Mouse (Mus musculus): Measurements from ENCODE around the gene Usp6nl.

Usp6nl gene

GRCm38 (mm10) chr2:6412645-6413044 is 90.2 kb downstream of the Usp6nl start:
- DNase-seq (ENCODE audit: low read depth, low spot score): no peak

- no peak for DNase-seq (ENCODE audit: low read depth, low spot score)
These were observed 91.3 kb downstream of the Usp6nl start for GRCm38 (mm10) chr2:6413723-6414122.

- DNase-seq (ENCODE audit: low read depth, low spot score): no peak
These were observed 91.9 kb downstream of the Usp6nl start for GRCm38 (mm10) chr2:6414400-6414799.

GRCm38 (mm10) chr2:6417158-6417557 is 94.7 kb downstream of the Usp6nl start:
- no peak for DNase-seq (ENCODE audit: low read depth, low spot score)

GRCm38 (mm10) chr2:6423661-6424550 is 101.4 kb downstream of the Usp6nl start:
- no peak for DNase-seq (ENCODE audit: low read depth, low spot score)

- no peak for DNase-seq (ENCODE audit: low read depth, low spot score)
These were observed 102.4 kb downstream of the Usp6nl start for GRCm38 (mm10) chr2:6424851-6425250.

- no peak for DNase-seq (ENCODE audit: low read depth, low spot score)
These were observed 113.9 kb downstream of the Usp6nl start for GRCm38 (mm10) chr2:6436085-6436950.

- no peak for DNase-seq (ENCODE audit: low read depth, low spot score)
These were observed 119.2 kb downstream of the Usp6nl start for GRCm38 (mm10) chr2:6441688-6442087.

- no peak for DNase-seq (ENCODE audit: low read depth, low spot score)
These were observed 119.8 kb downstream of the Usp6nl start for GRCm38 (mm10) chr2:6442302-6442701.

- DNase-seq (ENCODE audit: low read depth, low spot score): no peak
These were observed 121.5 kb downstream of the Usp6nl start for GRCm38 (mm10) chr2:6444015-6444414.

GRCm38 (mm10) chr2:6444723-6445169 is 122.3 kb downstream of the Usp6nl start:
- no peak for DNase-seq (ENCODE audit: low read depth, low spot score)

GRCm38 (mm10) chr2:6445858-6446257 is 123.4 kb downstream of the Usp6nl start:
- no peak for DNase-seq (ENCODE audit: low read depth, low spot score)

- DNase-seq (ENCODE audit: low read depth, low spot score): no peak
These were observed 126.4 kb downstream of the Usp6nl start for GRCm38 (mm10) chr2:6448880-6449279.

GRCm38 (mm10) chr2:6449656-6450055 is 127.2 kb downstream of the Usp6nl start:
- no peak for DNase-seq (ENCODE audit: low read depth, low spot score)

GRCm38 (mm10) chr2:6450544-6450943 is 128.1 kb downstream of the Usp6nl start:
- DNase-seq (ENCODE audit: low read depth, low spot score): no peak

GRCm38 (mm10) chr2:6454941-6455516 is 132.6 kb downstream of the Usp6nl start:
- no peak for DNase-seq (ENCODE audit: low read depth, low spot score)

GRCm38 (mm10) chr2:6459282-6460047 is 137.0 kb downstream of the Usp6nl start:
- DNase-seq (ENCODE audit: low read depth, low spot score): no peak

GRCm38 (mm10) chr2:6462306-6462705 is 139.8 kb downstream of the Usp6nl start:
- no peak for DNase-seq (ENCODE audit: low read depth, low spot score)

- DNase-seq (ENCODE audit: low read depth, low spot score): peak; percentile 64
These were observed 141.6 kb downstream of the Usp6nl start for GRCm38 (mm10) chr2:6463772-6464661.

GRCm38 (mm10) chr2:6466396-6466795 is 143.9 kb downstream of the Usp6nl start:
- DNase-seq (ENCODE audit: low read depth, low spot score): no peak
